Mouse (Mus musculus) bone marrow, adult 2 months (tissue): ENCODE results near the gene Spint5.

ENCODE experiments used
- CTCF ChIP-seq: fragments of 200-500 bp; IDR thresholded peaks from 2 replicates; pipeline ENCODE4 v1.5.1; 2011; ENCODE audit warnings: low read length, control low read depth; ENCODE audit not compliant: control insufficient read depth, insufficient read depth
- POLR2A ChIP-seq: fragments of 200-500 bp; IDR thresholded peaks from 2 replicates; pipeline ENCODE4 v1.6.1; 2011; ENCODE audit warnings: low read depth, mild to moderate bottlenecking, control low read depth, low read length, borderline replicate concordance; ENCODE audit not compliant: control insufficient read depth

DNA sequence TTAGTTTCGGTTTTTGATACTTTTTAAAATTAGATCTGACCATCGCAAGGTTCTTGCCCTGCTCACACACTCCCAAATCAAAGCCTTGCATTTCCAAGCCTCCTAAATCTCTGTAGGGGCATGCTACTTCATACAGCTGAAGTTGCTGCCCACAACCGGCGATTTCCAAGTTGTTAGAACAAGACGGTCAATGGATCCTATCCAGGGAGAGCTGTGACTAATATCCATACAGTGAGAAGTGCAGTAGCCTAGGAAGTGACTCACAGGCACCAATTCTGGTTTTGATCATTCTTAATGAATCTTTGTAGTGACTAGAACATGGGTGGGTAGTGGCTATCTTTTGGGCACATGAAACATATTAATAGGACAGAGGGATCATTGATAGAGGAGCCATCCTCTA, 13.3 kb upstream of the Spint5 start:
- no peak for TF ChIP-seq CTCF
- TF ChIP-seq POLR2A, result no peak
